Mouse (Mus musculus) liver, embryonic 14.5 days (tissue): ENCODE results near the gene Ank. TPM values are rescaled to one million over a fixed set of nuclear protein-coding genes. Genes with fewer than 3 reads are reported as not detected.
A peak's percentile ranks its signal among the peaks of the same experiment; 100 is the strongest.

Experiments used
- ATAC-seq: fragments of 200-750 bp; cut with Nextera tagmentation; 2 replicates; pipeline ENCODE4 v1.8.0; 2017; ENCODE audit warnings: moderate number of reproducible peaks, mild to moderate bottlenecking, moderate library complexity; ENCODE audit not compliant: insufficient read depth
- DNase-seq, 3 experiments: peaks; one replicate each; pipeline ENCODE4 v3.0.0-alpha.2; 2012 to 2013; ENCODE audit warnings: low read depth in 3 of 3, low spot score in 3 of 3
- H3K27ac ChIP-seq: fragments of 300-500 bp; sonication (generic); 2 replicates; pipeline ENCODE4 v1.5.1; 2014; ENCODE audit warnings: moderate library complexity, mild to moderate bottlenecking, control low read depth, inconsistent platforms
- H3K27me3 ChIP-seq: fragments of 300-500 bp; sonication (generic); 2 replicates; pipeline ENCODE4 v1.6.1; 2014; ENCODE audit warnings: mild to moderate bottlenecking, low read length, moderate library complexity; ENCODE audit not compliant: control insufficient read depth, insufficient read depth
- H3K36me3 ChIP-seq: fragments of 300-500 bp; sonication (generic); replicated peaks from 2 replicates; pipeline ENCODE4 v1.6.1; 2014; ENCODE audit warnings: low read depth; ENCODE audit not compliant: control insufficient read depth, insufficient read depth
- H3K4me1 ChIP-seq, 2 experiments: fragments of 200-500 bp in 1 of 2; fragments of 300-500 bp in 1 of 2; sonication (generic) in 1 of 2; replicated peaks; 2 replicates each; pipeline ENCODE4 v1.6.1; 2012 to 2014; ENCODE audit warnings: antibody characterized with exemption in 1 of 2, inconsistent platforms in 1 of 2, low read length in 1 of 2; ENCODE audit not compliant: control insufficient read depth in 2 of 2, insufficient read depth in 2 of 2
- H3K4me2 ChIP-seq: fragments of 300-500 bp; sonication (generic); 2 replicates; pipeline ENCODE4 v1.6.1; 2014; ENCODE audit warnings: low read depth, mild to moderate bottlenecking, control low read depth, moderate library complexity
- H3K4me3 ChIP-seq, 2 experiments: fragments of 200-500 bp in 1 of 2; fragments of 300-500 bp in 1 of 2; sonication (generic) in 1 of 2; 2 replicates each; pipeline ENCODE4 v1.5.1; 2012 to 2014; ENCODE audit warnings: low read depth in 2 of 2, low read length in 2 of 2, mild to moderate bottlenecking in 2 of 2, control low read depth in 1 of 2, inconsistent platforms in 1 of 2, moderate library complexity in 1 of 2; ENCODE audit not compliant: insufficient read depth in 1 of 2
- H3K9ac ChIP-seq: fragments of 300-500 bp; sonication (generic); replicated peaks from 2 replicates; pipeline ENCODE4 v1.6.1; 2014; ENCODE audit warnings: mild to moderate bottlenecking, control low read depth, moderate library complexity
- H3K9me3 ChIP-seq: fragments of 300-500 bp; sonication (generic); 2 replicates; pipeline ENCODE4 v1.6.1; 2016; ENCODE audit warnings: low read length, mixed read lengths; ENCODE audit not compliant: control insufficient read depth
- CTCF ChIP-seq: IDR thresholded peaks from 2 replicates; pipeline ENCODE4 v1.5.1; 2016; ENCODE audit warnings: antibody characterized with exemption, low read depth, control low read depth
- EP300 ChIP-seq: IDR thresholded peaks from 2 replicates; pipeline ENCODE4 v1.6.1; 2016; ENCODE audit warnings: antibody characterized with exemption, low read depth
- WGBS: fragments of 180-500 bp; shearing (Covaris S2); extraction: QIAGEN DNeasy Blood & Tissue Kit; methylation state at CpG from one replicate; pipeline ENCODE4 v1.1.7; 2014; ENCODE audit not compliant: insufficient replicate concordance; 5-methylcytosine and 5-hydroxymethylcytosine counted together
- polyA plus RNA-seq, 2 experiments: library from polyadenylated mRNA; depleted of rRNA in 1 of 2; stranded (reverse) in 1 of 2; unstranded in 1 of 2; fragments of >200 nt; fragmentation: Nextera tagmentation in 1 of 2; extraction: Ambion mirVana in 1 of 2; gene quantifications; 2 replicates each; pipeline versions ENCODE4 v1.2.1 to v1.2.3; 2012 to 2014

The Ank gene
- polyA plus RNA-seq, 2 experiments = 13.6 to 24.6 TPM

DNA sequence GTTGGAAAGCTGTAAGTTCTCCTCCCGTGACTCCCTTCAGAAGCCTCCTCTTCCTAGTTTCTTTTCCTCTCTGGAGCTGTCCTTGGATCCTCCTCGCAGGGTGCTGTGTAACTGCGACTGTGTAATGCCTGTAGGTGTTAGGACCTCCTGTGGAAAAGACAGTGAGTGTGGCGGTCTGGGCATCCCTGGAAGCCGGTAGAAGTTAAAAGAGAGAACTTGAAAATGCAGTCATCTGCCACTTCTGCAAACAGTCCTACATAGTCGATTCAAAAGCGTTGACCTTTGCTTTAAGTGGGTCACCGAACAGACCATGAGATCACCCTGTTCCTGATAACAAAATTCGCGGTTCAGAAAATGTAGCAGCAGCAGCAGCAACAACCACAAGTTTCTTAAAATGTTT, 27.0 kb downstream of the Ank start:
- Histone ChIP-seq H3K4me2 (0 out of 2 replicates have a peak overlapping the region, but pooled peaks have one; percentile 18), H3K4me1 (peaks cover 75% of the 10 kb centered on the region in 2 experiments), H3K27ac (peak overlapping the region; percentile 47), H3K4me3 (no peak overlapping the region), H3K9me3 (no peaks in the 10 kb centered on the region), H3K9ac (peak overlapping the region; percentile 23; the same call in 1 of the 2 replicates), H3K36me3 (no peaks in the 10 kb centered on the region), H3K27me3 (no peaks in the 10 kb centered on the region)
- 28% methylated on average over 10 of the region's 10 CpGs for WGBS
- no peak for DNase-seq
- TF ChIP-seq CTCF = no peak
- TF ChIP-seq EP300 = no peak
- no peak for ATAC-seq

DNA sequence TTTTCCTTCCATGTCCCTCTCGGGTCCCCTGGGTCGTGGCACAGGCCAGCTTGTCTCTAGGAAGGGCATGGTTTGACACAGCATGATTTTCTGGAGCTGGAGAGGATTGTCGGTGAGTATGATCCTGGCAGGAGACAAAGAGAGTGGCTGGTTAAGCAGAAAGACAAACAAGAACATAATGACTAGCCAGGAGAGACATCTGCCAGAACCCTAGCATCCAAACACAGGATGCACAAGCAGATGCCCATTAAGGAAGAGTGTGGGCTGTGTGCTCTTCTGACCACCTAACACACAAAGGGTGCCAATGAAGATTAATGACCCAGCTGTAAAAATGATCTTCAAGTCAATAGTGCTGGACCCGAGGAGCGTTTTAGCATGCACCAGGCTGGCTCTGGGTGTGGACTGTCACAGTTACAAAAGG, 29.5 kb downstream of the Ank start:
- no peak overlapping the region; a peak in 1 of 4 replicates for H3K4me3 ChIP-seq
- 44% methylated on average over 5 of the region's 5 CpGs for WGBS
- DNase-seq (no peak), ATAC-seq (no peak)
- H3K9me3 ChIP-seq = no peaks in the 10 kb centered on the region
- peaks cover 80 to 85% of the 10 kb centered on the region in 2 experiments for H3K4me1 ChIP-seq
- no peaks in the 10 kb centered on the region for H3K27me3 ChIP-seq
- peak overlapping the region; percentile 66 for H3K9ac ChIP-seq
- TF ChIP-seq EP300 (no peak), CTCF (no peak)
- peak overlapping the region; percentile 73 for H3K4me2 ChIP-seq
- H3K36me3 ChIP-seq = no peaks in the 10 kb centered on the region
- H3K27ac ChIP-seq = peak overlapping the region; percentile 95

DNA sequence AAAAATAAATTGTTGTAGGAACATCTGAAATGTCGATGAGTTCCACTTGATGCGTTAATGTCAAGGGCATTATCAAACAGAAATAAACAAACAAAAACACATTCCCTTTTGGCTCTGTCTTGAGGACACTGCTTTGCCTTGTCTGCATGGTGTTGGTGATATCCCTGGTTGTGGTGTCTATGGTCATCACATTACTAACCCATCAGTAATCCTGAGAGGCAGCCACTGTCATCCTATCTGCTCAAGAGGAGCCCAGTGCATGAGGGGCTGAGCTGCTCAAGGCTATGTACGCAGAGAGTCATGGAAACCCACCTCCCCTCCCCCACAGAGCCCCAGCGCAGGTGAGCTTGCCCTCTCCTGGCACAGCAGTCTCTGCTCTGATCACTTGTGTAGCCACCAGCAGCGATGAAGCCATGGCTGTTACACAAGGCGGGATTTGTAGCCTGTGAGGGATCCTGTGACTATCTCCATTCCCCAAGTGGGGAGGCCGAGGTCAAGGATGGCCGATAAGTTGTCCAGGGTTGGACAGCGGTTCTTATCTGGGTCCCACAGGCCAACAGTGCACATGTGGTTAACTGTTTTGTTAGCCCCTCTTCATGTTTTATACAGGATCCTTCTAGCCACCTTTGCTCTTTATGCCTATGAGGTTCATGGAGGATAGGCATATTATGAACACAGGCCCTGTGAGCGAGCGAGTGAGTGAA, 30.3 kb downstream of the Ank start:
- TF ChIP-seq CTCF (peak; percentile 41), EP300 (peak; percentile 100)
- 18% methylated on average over 11 of the region's 11 CpGs for WGBS
- H3K4me1 ChIP-seq = peaks cover 77 to 78% of the 10 kb centered on the region in 2 experiments
- H3K9me3 ChIP-seq = no peaks in the 10 kb centered on the region
- H3K4me3 ChIP-seq = peak overlapping the region; percentile 24 to 30
- peak overlapping the region; percentile 66 for H3K9ac ChIP-seq
- H3K36me3 ChIP-seq = no peaks in the 10 kb centered on the region
- peak; percentile 91 for ATAC-seq
- H3K27ac ChIP-seq = peak overlapping the region; percentile 95
- peak; percentile 84 to 97 (median 91) for DNase-seq
- H3K27me3 ChIP-seq = no peaks in the 10 kb centered on the region
- H3K4me2 ChIP-seq = peak overlapping the region; percentile 73

DNA sequence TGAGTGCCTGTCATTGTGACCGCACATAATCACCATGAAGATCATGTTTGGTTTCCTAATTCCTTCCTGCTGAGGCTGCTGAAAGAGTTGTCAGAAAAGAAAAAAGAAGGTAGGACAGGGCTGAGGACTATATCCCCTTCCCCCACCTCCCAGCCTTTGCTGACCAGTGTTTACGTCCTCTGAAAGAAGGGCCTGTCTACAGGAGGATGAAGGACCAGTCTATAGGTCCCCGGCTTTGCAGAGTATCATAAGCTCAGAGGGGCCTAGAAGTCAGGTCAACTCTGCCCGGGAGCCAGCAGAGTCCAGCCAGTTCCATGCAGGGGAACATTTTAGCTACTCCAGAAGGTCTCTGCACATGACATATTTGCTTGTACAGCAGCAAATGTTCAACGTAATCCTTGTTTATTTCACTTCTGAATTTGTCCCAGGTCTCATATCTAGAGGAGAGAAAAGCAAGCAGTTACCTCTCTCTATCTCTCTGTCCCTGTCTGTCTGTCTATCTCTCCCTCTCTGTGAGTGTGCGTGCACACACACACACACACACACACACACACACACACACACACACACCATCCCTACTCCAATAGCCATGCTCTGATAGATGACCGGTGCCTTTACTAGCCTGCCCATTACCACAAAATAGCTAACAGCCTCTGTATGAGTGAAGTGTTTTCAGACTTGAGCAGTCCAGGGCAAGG, 31.0 kb downstream of the Ank start:
- peak; percentile 56 for ATAC-seq
- peak overlapping the region; percentile 95 for H3K27ac ChIP-seq
- H3K4me2 ChIP-seq = peak overlapping the region; percentile 73

DNA sequence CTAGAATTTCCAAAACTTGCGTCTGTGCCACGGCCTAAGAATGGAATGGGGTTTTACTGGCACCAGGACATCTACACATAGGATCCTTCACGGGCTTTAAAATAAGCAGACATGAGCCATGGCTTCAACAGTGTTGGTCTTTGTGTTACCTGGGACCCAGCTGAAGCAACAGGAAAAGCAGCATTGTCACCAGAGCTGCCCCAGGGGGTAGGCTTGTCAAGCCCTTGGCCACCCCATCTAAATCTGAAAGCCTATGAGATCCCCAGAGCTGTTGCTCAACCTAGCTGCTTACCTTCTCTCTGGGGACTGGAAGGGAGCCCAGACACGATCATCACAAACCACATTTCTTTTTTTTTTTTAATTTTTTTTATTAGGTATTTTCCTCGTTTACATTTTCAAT, 31.6 kb downstream of the Ank start:
- WGBS = 70% methylated on average over 5 of the region's 5 CpGs
- Histone ChIP-seq H3K9ac (peak overlapping the region; percentile 66), H3K4me1 (peaks cover 66 to 71% of the 10 kb centered on the region in 2 experiments), H3K4me2 (peak overlapping the region; percentile 73), H3K27ac (peak overlapping the region; percentile 95), H3K27me3 (no peaks in the 10 kb centered on the region), H3K4me3 (no peak overlapping the region), H3K36me3 (no peaks in the 10 kb centered on the region), H3K9me3 (no peaks in the 10 kb centered on the region)
- TF ChIP-seq CTCF = no peak
- TF ChIP-seq EP300 = no peak
- DNase-seq (no peak), ATAC-seq (no peak)

More for the DNA sequence above, 31.0 kb downstream of the Ank start:
- peak in 1 of 3 experiments; percentile 58 for DNase-seq
- WGBS = 17% methylated on average over 7 of the region's 7 CpGs
- Histone ChIP-seq H3K27me3 (no peaks in the 10 kb centered on the region), H3K9me3 (no peaks in the 10 kb centered on the region), H3K36me3 (no peaks in the 10 kb centered on the region), H3K9ac (peak overlapping the region; percentile 66), H3K4me3 (peak overlapping the region; percentile 24 to 30; a peak in 3 of 4 replicates), H3K4me1 (peaks cover 70 to 74% of the 10 kb centered on the region in 2 experiments)
- no peak for TF ChIP-seq CTCF
- TF ChIP-seq EP300 = peak; percentile 72
